Mouse (Mus musculus): ENCODE data around the gene Coro1b. TPM values are rescaled to one million over a fixed set of nuclear protein-coding genes. Genes with fewer than 3 reads are reported as not detected.
"Not testable (repeated sequence)": the region's sequence is repeated elsewhere in the genome, so short reads cannot be mapped to it uniquely, and the experiment has no call there.

Coro1b gene
- total and polyA plus RNA-seq, 3 experiments: 179 to 265 (median 194) TPM

DNA sequence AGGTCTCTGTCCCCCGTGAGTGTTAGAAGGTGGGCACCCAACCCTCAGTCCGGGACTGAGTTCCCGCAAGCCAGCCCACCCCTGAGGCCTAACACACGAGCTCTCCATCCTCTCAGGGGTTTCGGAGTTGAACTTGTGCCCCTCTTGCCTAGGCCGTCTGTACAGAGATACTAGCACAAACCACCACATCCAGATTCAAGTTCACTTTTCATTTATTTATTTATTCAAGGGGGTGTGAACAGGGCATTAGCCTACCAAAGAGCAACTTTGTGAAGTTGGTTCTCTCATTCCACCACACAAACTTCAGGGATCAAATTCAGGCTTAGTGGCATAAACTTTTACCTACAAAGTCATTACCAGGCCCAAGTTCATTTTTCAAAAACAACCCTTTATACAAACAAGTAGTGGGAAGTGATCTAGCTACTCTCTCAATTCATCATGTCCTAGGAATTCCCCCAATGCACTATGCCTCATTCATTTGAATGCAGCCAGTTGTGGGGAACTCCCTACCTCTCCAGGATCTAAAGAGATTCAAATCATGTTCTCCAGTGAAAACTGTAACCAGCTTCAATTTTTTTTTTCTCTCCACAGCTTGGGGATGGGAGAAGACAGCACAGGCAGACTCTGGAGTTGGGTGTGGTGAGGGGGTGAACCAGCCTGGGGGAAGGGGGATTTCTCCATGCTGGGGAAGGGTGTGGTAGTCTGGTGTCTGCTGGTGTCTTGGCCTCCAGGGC lies 13.0 kb upstream of the Coro1b start:
- Histone ChIP-seq H3K4me1 (ENCODE audit: control insufficient read depth in 1 of 2, insufficient read depth in 2 of 2) (peaks cover 36 to 90% of the 10 kb centered on the region in 2 experiments), H3K36me3 (replicated peaks in 1 of 2; ENCODE audit: control insufficient read depth in 1 of 2, insufficient read depth in 1 of 2, low read length in 1 of 2) (peaks cover 22 to 59% of the 10 kb centered on the region in 2 experiments), H3K9ac (ENCODE audit: insufficient read depth, low read depth) (peak overlapping the region; percentile 82), H3K4me3 (replicated peaks in 1 of 3; ENCODE audit: low read depth in 2 of 3, low read length in 2 of 3, poor library complexity in 1 of 3) (peak overlapping the region; percentile 37 to 54 (median 41)), H3K27ac (ENCODE audit: insufficient read depth, low read depth) (peak overlapping the region; percentile 99), H3K4me2 (ENCODE audit: insufficient read depth, low read depth, poor library complexity, severe bottlenecking) (peak overlapping the region; percentile 30)
- peak; percentile 38 for DNase-seq (ENCODE audit: extremely low read depth)
- H3K27me3 ChIP-seq (replicated peaks); H3K9me3 ChIP-seq (replicated peaks; ENCODE audit: low read length); in situ Hi-C loops (cut with MboI; ENCODE audit: low pct_ligation_motif_present, low pct_unique_long_range_greater_than_20kb, low sequenced_read_pairs); dilution Hi-C loops (cut with MboI; ENCODE audit: extremely low pct_ligation_motif_present, extremely low pct_unique_long_range_greater_than_20kb, low sequenced_read_pairs); H3K79me2 ChIP-seq (replicated peaks; ENCODE audit: control insufficient read depth, extremely low read depth, insufficient read depth, poor library complexity, severe bottlenecking): not testable (repeated sequence)
- TF ChIP-seq ZNF384 (IDR thresholded peaks at IDR 0.05; ENCODE audit: low read depth, low read length): peak; percentile 82
- peak; percentile 17 for TF ChIP-seq EP300 (IDR thresholded peaks at IDR 0.05; ENCODE audit: low read length)

DNA sequence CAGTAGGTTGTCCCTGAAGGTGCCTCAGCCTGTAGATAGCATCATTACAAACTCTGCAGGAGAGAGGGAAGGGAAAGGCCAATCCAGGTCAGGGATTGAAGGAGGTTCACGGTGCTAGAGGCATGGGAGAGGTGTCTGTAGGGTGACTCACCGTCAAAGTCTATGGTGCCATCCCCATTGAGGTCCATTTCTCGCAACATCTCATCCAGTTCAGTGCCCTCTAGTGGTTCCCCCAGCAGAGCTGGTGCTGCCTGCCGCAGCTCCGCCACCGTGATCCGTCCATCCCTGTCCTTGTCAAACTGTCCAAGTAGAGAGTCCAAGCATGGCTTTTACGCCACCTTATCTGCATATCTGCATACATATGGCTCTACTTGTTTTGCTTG lies 12.5 kb upstream of the Coro1b start:
- dilution Hi-C loops (cut with MboI; ENCODE audit: extremely low pct_ligation_motif_present, extremely low pct_unique_long_range_greater_than_20kb, low sequenced_read_pairs); H3K27me3 ChIP-seq (replicated peaks); H3K79me2 ChIP-seq (replicated peaks; ENCODE audit: control insufficient read depth, extremely low read depth, insufficient read depth, poor library complexity, severe bottlenecking); in situ Hi-C loops (cut with MboI; ENCODE audit: low pct_ligation_motif_present, low pct_unique_long_range_greater_than_20kb, low sequenced_read_pairs); H3K9me3 ChIP-seq (replicated peaks; ENCODE audit: low read length): not testable (repeated sequence)
- Histone ChIP-seq H3K36me3 (replicated peaks in 1 of 2; ENCODE audit: control insufficient read depth in 1 of 2, insufficient read depth in 1 of 2, low read length in 1 of 2) (peaks cover 21 to 59% of the 10 kb centered on the region in 2 experiments), H3K4me1 (ENCODE audit: control insufficient read depth in 1 of 2, insufficient read depth in 2 of 2) (peaks cover 36 to 91% of the 10 kb centered on the region in 2 experiments), H3K9ac (ENCODE audit: insufficient read depth, low read depth) (peak overlapping the region; percentile 82), H3K27ac (ENCODE audit: insufficient read depth, low read depth) (peak overlapping the region; percentile 99), H3K4me2 (ENCODE audit: insufficient read depth, low read depth, poor library complexity, severe bottlenecking) (peak overlapping the region; percentile 30), H3K4me3 (replicated peaks in 1 of 3; ENCODE audit: low read depth in 2 of 3, low read length in 2 of 3, poor library complexity in 1 of 3) (peak overlapping the region; percentile 37 to 54 (median 41))
- peak; percentile 60 for DNase-seq (ENCODE audit: extremely low read depth)
- TF ChIP-seq MYC (IDR thresholded peaks at IDR 0.05; ENCODE audit: low read depth, low read length) (peak; percentile 12; the same call in 1 of the 2 replicates), TBP (conservative IDR thresholded peaks at IDR 0.05; ENCODE audit: low read depth, low read length) (peak; percentile 12; the same call in 1 of the 2 replicates), SMC3 (IDR thresholded peaks at IDR 0.05; ENCODE audit: low read depth, low read length) (peak; percentile 46), POLR2A (IDR thresholded peaks at IDR 0.05; ENCODE audit: low read depth, low read length) (peak; percentile 55; the same call in 1 of the 2 replicates), RAD21 (IDR thresholded peaks at IDR 0.05; ENCODE audit: low read depth, low read length) (peak; percentile 12), CTCF (conservative IDR thresholded peaks at IDR 0.05 in 1 of 2, IDR thresholded peaks at IDR 0.05 in 1 of 2; ENCODE audit: low read depth in 2 of 2, low read length in 2 of 2) (peak; percentile 60 to 64), MAX (IDR thresholded peaks at IDR 0.05; ENCODE audit: low read length) (0 out of 2 replicates have a peak, but pooled peaks have one; percentile 12)

DNA sequence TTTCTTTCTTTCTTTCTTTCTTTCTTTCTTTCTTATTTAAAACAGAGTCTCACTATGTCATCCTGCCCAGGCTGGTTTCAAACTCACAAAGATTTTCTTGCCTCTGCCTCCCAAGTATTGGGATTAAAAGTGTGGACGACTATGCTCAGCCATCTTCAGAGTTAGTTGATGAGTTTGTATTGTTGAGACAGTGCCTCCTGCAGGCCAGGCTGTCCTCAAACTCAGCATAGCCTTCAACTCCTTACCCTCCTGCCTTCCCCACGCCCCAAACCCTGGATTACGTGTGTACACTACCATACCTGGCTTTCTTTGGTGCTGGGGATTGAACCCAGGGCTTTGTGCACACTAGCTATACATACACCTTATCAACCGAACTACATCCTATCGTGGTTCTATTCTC lies 12.0 kb upstream of the Coro1b start:
- Histone ChIP-seq H3K9me3 (replicated peaks; ENCODE audit: low read length) (no peaks in the 10 kb centered on the region), H3K36me3 (replicated peaks in 1 of 2; ENCODE audit: control insufficient read depth in 1 of 2, insufficient read depth in 1 of 2, low read length in 1 of 2) (peaks cover 16 to 59% of the 10 kb centered on the region in 2 experiments), H3K4me1 (ENCODE audit: control insufficient read depth in 1 of 2, insufficient read depth in 2 of 2) (peaks cover 36 to 91% of the 10 kb centered on the region in 2 experiments), H3K4me2 (ENCODE audit: insufficient read depth, low read depth, poor library complexity, severe bottlenecking) (no peak overlapping the region), H3K9ac (ENCODE audit: insufficient read depth, low read depth) (peak overlapping the region; percentile 7; the same call in 1 of the 2 replicates), H3K79me2 (replicated peaks; ENCODE audit: control insufficient read depth, extremely low read depth, insufficient read depth, poor library complexity, severe bottlenecking) (no peaks in the 10 kb centered on the region; the same call in 1 of the 2 replicates), H3K27me3 (replicated peaks) (no peaks in the 10 kb centered on the region), H3K27ac (ENCODE audit: insufficient read depth, low read depth) (peak overlapping the region; percentile 44), H3K4me3 (replicated peaks in 1 of 3; ENCODE audit: low read depth in 2 of 3, low read length in 2 of 3, poor library complexity in 1 of 3) (peak overlapping the region in 1 of 3 experiments; percentile 8)
- dilution Hi-C loops (cut with MboI; ENCODE audit: extremely low pct_ligation_motif_present, extremely low pct_unique_long_range_greater_than_20kb, low sequenced_read_pairs): no loop called here
- DNase-seq (ENCODE audit: extremely low read depth): peak; percentile 69
- in situ Hi-C loops (cut with MboI; ENCODE audit: low pct_ligation_motif_present, low pct_unique_long_range_greater_than_20kb, low sequenced_read_pairs): no loop called here
- no peak for TF ChIP-seq NELFE (IDR thresholded peaks at IDR 0.05; ENCODE audit: low read depth, low read length)
- TF ChIP-seq MAX (IDR thresholded peaks at IDR 0.05; ENCODE audit: low read length): no peak
- no peak for TF ChIP-seq POLR2AphosphoS2 (IDR thresholded peaks at IDR 0.05; ENCODE audit: low read depth, low read length)
- TF ChIP-seq BHLHE40 (IDR thresholded peaks at IDR 0.05; ENCODE audit: low read depth, low read length): no peak
- no peak for TF ChIP-seq SIN3A (IDR thresholded peaks at IDR 0.05; ENCODE audit: low read length)
- no peak for TF ChIP-seq RCOR1 (conservative IDR thresholded peaks at IDR 0.05; ENCODE audit: low read depth, low read length)
- TF ChIP-seq MAFK (IDR thresholded peaks at IDR 0.05; ENCODE audit: insufficient replicate concordance, low read length): no peak
- no peak for TF ChIP-seq NRF1 (IDR thresholded peaks at IDR 0.05; ENCODE audit: low read depth, low read length)
- TF ChIP-seq PAX5 (IDR thresholded peaks at IDR 0.05; ENCODE audit: low read length): no peak
- TF ChIP-seq SMC3 (IDR thresholded peaks at IDR 0.05; ENCODE audit: low read depth, low read length): peak; percentile 48; the same call in 1 of the 2 replicates
- TF ChIP-seq ZNF384 (IDR thresholded peaks at IDR 0.05; ENCODE audit: low read depth, low read length): no peak
- TF ChIP-seq CTCF (conservative IDR thresholded peaks at IDR 0.05 in 1 of 2, IDR thresholded peaks at IDR 0.05 in 1 of 2; ENCODE audit: low read depth in 2 of 2, low read length in 2 of 2): peak; percentile 6 to 73; a peak in 3 of 4 replicates
- peak; percentile 23 for TF ChIP-seq RAD21 (IDR thresholded peaks at IDR 0.05; ENCODE audit: low read depth, low read length)
- TF ChIP-seq USF2 (conservative IDR thresholded peaks at IDR 0.05; ENCODE audit: low read depth, low read length): no peak
- TF ChIP-seq MXI1 (IDR thresholded peaks at IDR 0.05; ENCODE audit: low read depth, low read length): no peak
- no peak for TF ChIP-seq MEF2A (IDR thresholded peaks at IDR 0.05; ENCODE audit: borderline replicate concordance, low read depth, low read length)
- no peak; the same call in 1 of the 2 replicates for TF ChIP-seq MYC (IDR thresholded peaks at IDR 0.05; ENCODE audit: low read depth, low read length)
- TF ChIP-seq HCFC1 (IDR thresholded peaks at IDR 0.05; ENCODE audit: low read depth, low read length): no peak
- TF ChIP-seq CHD2 (IDR thresholded peaks at IDR 0.05; ENCODE audit: low read length): no peak
- no peak for TF ChIP-seq TBP (conservative IDR thresholded peaks at IDR 0.05; ENCODE audit: low read depth, low read length)
- TF ChIP-seq USF1 (IDR thresholded peaks at IDR 0.05; ENCODE audit: low read depth, low read length): no peak
- no peak; the same call in 1 of the 2 replicates for TF ChIP-seq POLR2A (IDR thresholded peaks at IDR 0.05; ENCODE audit: low read depth, low read length)
